Mouse (Mus musculus) intestine, postnatal 0 days (tissue): Measurements from ENCODE around the gene Slc9c1. TPM values are rescaled to one million over a fixed set of nuclear protein-coding genes. Genes with fewer than 3 reads are reported as not detected.

ENCODE experiments used
- ATAC-seq: fragments of 200-750 bp; cut with Nextera tagmentation; 2 replicates; pipeline ENCODE4 v1.8.0; 2017; ENCODE audit warnings: mild to moderate bottlenecking, moderate TSS enrichment, moderate library complexity
- H3K27ac ChIP-seq: fragments of 300-500 bp; sonication (generic); 2 replicates; pipeline ENCODE4 v1.5.1; 2014; ENCODE audit warnings: mild to moderate bottlenecking, low read depth, low read length, moderate library complexity
- H3K27me3 ChIP-seq: fragments of 300-500 bp; sonication (generic); replicated peaks from 2 replicates; pipeline ENCODE4 v1.6.1; 2014; ENCODE audit warnings: low read length, mixed read lengths; ENCODE audit not compliant: control insufficient read depth, insufficient read depth
- H3K36me3 ChIP-seq: fragments of 300-500 bp; sonication (generic); 2 replicates; pipeline ENCODE4 v1.6.1; 2014; ENCODE audit warnings: mild to moderate bottlenecking, moderate library complexity; ENCODE audit not compliant: control insufficient read depth, insufficient read depth
- H3K4me1 ChIP-seq: fragments of 300-500 bp; sonication (generic); replicated peaks from 2 replicates; pipeline ENCODE4 v1.6.1; 2014; ENCODE audit warnings: antibody characterized with exemption, low read length, mixed read lengths; ENCODE audit not compliant: control insufficient read depth, insufficient read depth
- H3K4me2 ChIP-seq: fragments of 300-500 bp; sonication (generic); replicated peaks from 2 replicates; pipeline ENCODE4 v1.6.1; 2014; ENCODE audit warnings: low read depth, mild to moderate bottlenecking, moderate library complexity
- H3K4me3 ChIP-seq: fragments of 300-500 bp; sonication (generic); 2 replicates; pipeline ENCODE4 v1.5.1; 2014; ENCODE audit warnings: low read depth, low read length
- H3K9ac ChIP-seq: fragments of 300-500 bp; sonication (generic); 2 replicates; pipeline ENCODE4 v1.6.1; 2014; ENCODE audit warnings: mild to moderate bottlenecking, low read depth, low read length
- H3K9me3 ChIP-seq: fragments of 300-500 bp; sonication (generic); 2 replicates; pipeline ENCODE4 v1.6.1; 2016; ENCODE audit warnings: mixed run types; ENCODE audit not compliant: control insufficient read depth
- CTCF ChIP-seq: sonication (generic); IDR thresholded peaks from 2 replicates; pipeline ENCODE4 v1.5.1; 2016; ENCODE audit warnings: low read depth, mild to moderate bottlenecking, control low read depth, antibody characterized with exemption, moderate library complexity
- WGBS: fragments of 180-500 bp; shearing (Covaris S2); extraction: QIAGEN DNeasy Blood & Tissue Kit; methylation state at CpG from one replicate; pipeline ENCODE4 v1.1.7; 2014; 5-methylcytosine and 5-hydroxymethylcytosine counted together
- polyA plus RNA-seq: library from polyadenylated mRNA; unstranded; fragments of >200 nt; fragmentation: Nextera tagmentation; extraction: Ambion mirVana; gene quantifications from 2 replicates; pipeline ENCODE4 v1.2.1, GENCODE M21; 2015

Gene Slc9c1
- polyA plus RNA-seq, 1 experiment from 2014 or later: not detected

- Histone ChIP-seq H3K4me1 (peaks cover 4% of the 10 kb centered on the region; the same call in 1 of the 2 replicates), H3K4me2 (peak overlapping the region; percentile 70), H3K9ac (no peak overlapping the region), H3K27ac (peak overlapping the region; percentile 46; the same call in 1 of the 2 replicates), H3K27me3 (no peaks in the 10 kb centered on the region), H3K9me3 (no peaks in the 10 kb centered on the region), H3K4me3 (no peak overlapping the region), H3K36me3 (no peaks in the 10 kb centered on the region)
- ATAC-seq: no peak
- WGBS: 27% methylated on average over 2 of the region's 2 CpGs
- no peak for TF ChIP-seq CTCF
Measured at GRCm38 (mm10) chr16:45651497-45651896, 116.4 kb downstream of the Slc9c1 start.

DNA sequence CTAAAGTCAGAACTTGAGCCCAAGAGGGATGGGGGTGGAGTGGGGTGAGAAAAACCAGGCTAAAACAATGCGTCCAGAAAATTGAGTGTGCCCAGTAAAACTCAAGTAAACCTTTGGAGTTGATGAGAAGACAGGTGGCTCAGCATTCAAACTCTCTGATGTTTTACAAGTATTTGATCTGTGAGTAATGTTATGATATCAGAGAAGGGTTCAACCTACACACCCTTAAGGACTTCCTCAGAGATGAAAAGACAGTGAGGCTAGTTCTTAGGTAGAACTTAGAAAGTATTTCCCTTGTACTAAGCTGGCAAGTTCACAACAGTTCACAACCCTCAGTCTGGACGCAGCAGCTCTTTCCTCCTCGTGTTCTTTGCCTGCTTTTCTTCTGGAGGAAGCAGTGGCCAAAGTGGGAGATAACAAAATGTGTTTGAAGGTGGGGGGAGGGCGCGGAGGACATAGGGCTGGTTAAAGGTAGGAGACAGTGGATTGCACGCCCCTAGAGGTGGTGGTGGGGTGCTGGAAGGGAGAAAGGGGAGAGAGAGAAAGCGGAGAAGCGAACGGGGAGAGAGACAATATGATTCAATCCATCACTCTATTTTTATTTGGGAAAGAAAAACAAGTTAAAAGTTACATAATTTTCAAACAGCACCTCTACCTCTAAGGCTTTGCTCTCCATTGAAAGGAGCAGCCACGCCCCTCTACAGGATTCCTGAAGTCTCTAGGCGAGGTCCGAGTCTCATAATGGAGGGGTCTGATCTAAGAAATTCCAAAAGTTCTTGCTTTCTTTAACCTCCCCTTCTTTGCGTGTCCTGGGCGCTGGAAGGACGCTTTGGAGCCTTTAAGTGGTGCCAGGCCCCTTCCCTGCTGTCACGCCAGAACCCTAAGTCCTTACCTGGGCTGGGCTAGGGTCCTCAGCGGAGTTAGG, 118.2 kb downstream of the Slc9c1 start:
- Histone ChIP-seq H3K4me2 (peak overlapping the region; percentile 70), H3K9ac (peak overlapping the region; percentile 70), H3K9me3 (no peaks in the 10 kb centered on the region), H3K27ac (peak overlapping the region; percentile 93), H3K4me3 (peak overlapping the region; percentile 60), H3K36me3 (no peaks in the 10 kb centered on the region), H3K27me3 (no peaks in the 10 kb centered on the region), H3K4me1 (peaks cover 4% of the 10 kb centered on the region; the same call in 1 of the 2 replicates)
- WGBS: 12% methylated on average over 17 of the region's 17 CpGs
- TF ChIP-seq CTCF: peak; percentile 54
- peak; percentile 45 for ATAC-seq

DNA sequence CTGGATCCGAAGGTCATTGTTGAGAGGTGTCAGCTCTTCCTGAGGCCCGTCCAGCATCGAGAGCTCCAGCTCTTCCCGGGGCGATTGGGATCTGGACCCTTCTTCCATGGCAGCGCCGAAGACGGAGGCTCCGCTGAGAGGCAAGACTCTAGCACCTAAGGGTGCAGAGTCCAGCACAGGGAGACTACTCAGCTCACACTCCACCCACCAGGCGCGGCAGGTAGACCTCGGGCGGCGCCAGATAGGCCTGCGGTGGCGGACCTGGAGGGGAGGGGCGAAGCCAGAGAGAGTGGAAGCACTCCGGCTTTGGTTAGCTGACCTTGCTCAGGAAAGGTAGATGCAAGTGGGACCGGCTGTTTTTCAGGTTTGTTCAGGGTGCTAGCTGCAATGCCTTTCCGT, 118.8 kb downstream of the Slc9c1 start, which contains the start of gene BC016579:
Gene BC016579, minus strand, starts transcription at position 135 of the 399 bp plus-strand sequence.
- peak within 1 kb of the TSS; percentile 60 for H3K4me3 ChIP-seq
- peak within 1 kb of the TSS; percentile 70 for H3K9ac ChIP-seq
- H3K36me3 ChIP-seq: no peaks in the 10 kb centered on the region
- peaks cover 4% of the 10 kb centered on the region; the same call in 1 of the 2 replicates for H3K4me1 ChIP-seq
- H3K27me3 ChIP-seq: no peaks in the 10 kb centered on the region
- H3K9me3 ChIP-seq: no peaks in the 10 kb centered on the region
- peak within 1 kb of the TSS; percentile 70 for H3K4me2 ChIP-seq
- no peak for TF ChIP-seq CTCF
- H3K27ac ChIP-seq: peak within 1 kb of the TSS; percentile 93
- ATAC-seq: peak; percentile 97
- WGBS: 6% methylated on average over 20 of the region's 20 CpGs

- 0 out of 2 replicates have a peak overlapping the region, but pooled peaks have one; percentile 70 for H3K9ac ChIP-seq
- peak overlapping the region; percentile 70 for H3K4me2 ChIP-seq
- ATAC-seq: no peak
- no peaks in the 10 kb centered on the region for H3K9me3 ChIP-seq
- no peaks in the 10 kb centered on the region for H3K27me3 ChIP-seq
- peak overlapping the region; percentile 93 for H3K27ac ChIP-seq
- whole genome bisulfite sequencing: 50% methylated on average over 9 of the region's 9 CpGs
- H3K36me3 ChIP-seq: no peaks in the 10 kb centered on the region
- H3K4me1 ChIP-seq: peaks cover 4% of the 10 kb centered on the region; the same call in 1 of the 2 replicates
- H3K4me3 ChIP-seq: peak overlapping the region; percentile 60
- TF ChIP-seq CTCF: no peak
Measured at GRCm38 (mm10) chr16:45654465-45654864, 119.4 kb downstream of the Slc9c1 start.

Other genes with a start within 250 kb of the Slc9c1 start
- gene Cd200, start 126.3 kb upstream of the Slc9c1 start, polyA plus RNA-seq: 108 and 114 TPM in 2 replicates
- gene Gm609, start 42.3 kb upstream of the Slc9c1 start, polyA plus RNA-seq: 1.6 and 1.9 TPM in 2 replicates
- gene Gm17783, start 3.3 kb upstream of the Slc9c1 start, polyA plus RNA-seq: 8.0 and 9.8 TPM in 2 replicates
- gene Gcsam, start 75.1 kb downstream of the Slc9c1 start, polyA plus RNA-seq: 0.16 and 0.17 TPM in 2 replicates
- 5.5 TPM in 2 replicates for gene BC016579, start 118.8 kb downstream of the Slc9c1 start, polyA plus RNA-seq
- 0.21 and 0.22 TPM in 2 replicates for gene Tmprss7, start 158.3 kb downstream of the Slc9c1 start, polyA plus RNA-seq
- gene Tagln3, start 189.3 kb downstream of the Slc9c1 start, polyA plus RNA-seq: 10.7 and 13.7 TPM in 2 replicates
- gene Abhd10, start 207.6 kb downstream of the Slc9c1 start, polyA plus RNA-seq: 22.4 and 24.6 TPM in 2 replicates